Mouse (Mus musculus) MEL (cell line): ENCODE data around the gene Adap2. TPM values are rescaled to one million over a fixed set of nuclear protein-coding genes. Genes with fewer than 3 reads are reported as not detected.

Experiments
- DNase-seq: peaks from one replicate; pipeline ENCODE4 v3.0.0; 2011; ENCODE audit warnings: low read depth, low spot score
- H3K27ac ChIP-seq: 2 replicates; pipeline ENCODE4 v1.5.1; 2012; ENCODE audit warnings: low read depth, mild to moderate bottlenecking, control low read depth, low read length, moderate library complexity; ENCODE audit not compliant: control insufficient read depth
- H3K27me3 ChIP-seq, 2 experiments: fragments of 150-350 bp in 1 of 2; sonication (generic) in 1 of 2; 2 replicates each; pipeline ENCODE4 v1.6.1; 2012; ENCODE audit warnings: low read length in 2 of 2, mild to moderate bottlenecking in 2 of 2, improper control_type of control experiment in 1 of 2, moderate library complexity in 1 of 2; ENCODE audit not compliant: insufficient read depth in 2 of 2, control insufficient read depth in 1 of 2
- H3K36me3 ChIP-seq, 2 experiments: 2 replicates each; pipeline ENCODE4 v1.6.1; 2012 to 2014; ENCODE audit warnings: low read length in 2 of 2, improper control_type of control experiment in 1 of 2, inconsistent platforms in 1 of 2, mild to moderate bottlenecking in 1 of 2; ENCODE audit not compliant: insufficient read depth in 2 of 2, control insufficient read depth in 1 of 2
- H3K4me1 ChIP-seq, 2 experiments: fragments of 150-350 bp in 1 of 2; sonication (generic) in 1 of 2; 2 replicates each; pipeline ENCODE4 v1.6.1; 2012; ENCODE audit warnings: low read length in 2 of 2, improper control_type of control experiment in 1 of 2, mild to moderate bottlenecking in 1 of 2; ENCODE audit not compliant: insufficient read depth in 2 of 2, control insufficient read depth in 1 of 2
- H3K4me3 ChIP-seq, 2 experiments: fragments of 150-350 bp in 1 of 2; sonication (generic) in 1 of 2; 2 replicates each; pipeline ENCODE4 v1.5.1; 2012; ENCODE audit warnings: low read depth in 2 of 2, low read length in 2 of 2, mild to moderate bottlenecking in 2 of 2, moderate library complexity in 2 of 2, control low read depth in 1 of 2, improper control_type of control experiment in 1 of 2; ENCODE audit not compliant: control insufficient read depth in 1 of 2, insufficient read depth in 1 of 2
- H3K79me2 ChIP-seq: 2 replicates; pipeline ENCODE4 v1.6.1; 2012; ENCODE audit warnings: mild to moderate bottlenecking, low read length, moderate library complexity; ENCODE audit not compliant: control insufficient read depth, poor library complexity, insufficient read depth
- H3K9ac ChIP-seq: 2 replicates; pipeline ENCODE4 v1.6.1; 2012; ENCODE audit warnings: low read depth, mild to moderate bottlenecking, control low read depth, low read length, moderate library complexity; ENCODE audit not compliant: control insufficient read depth, poor library complexity, severe bottlenecking
- H3K9me3 ChIP-seq: fragments of 150-350 bp; sonication (generic); replicated peaks from 2 replicates; pipeline ENCODE4 v1.6.1; 2012; ENCODE audit warnings: mild to moderate bottlenecking, low read length, improper control_type of control experiment, moderate library complexity; ENCODE audit not compliant: insufficient read depth
- BHLHE40 ChIP-seq: IDR thresholded peaks from 2 replicates; pipeline ENCODE4 v1.6.1; 2012; ENCODE audit warnings: low read depth, mild to moderate bottlenecking, inconsistent platforms, low read length, improper control_type of control experiment, borderline replicate concordance
- CTCF ChIP-seq, 3 experiments: IDR thresholded peaks in 2 of 3; conservative IDR thresholded peaks in 1 of 3; 2 replicates each; pipeline ENCODE4 v1.5.1; 2011 to 2012; ENCODE audit warnings: low read length in 3 of 3, low read depth in 2 of 3, mild to moderate bottlenecking in 2 of 3, improper control_type of control experiment in 1 of 3, inconsistent platforms in 1 of 3, mixed read lengths in 1 of 3, moderate library complexity in 1 of 3; ENCODE audit not compliant: control insufficient read depth in 1 of 3, insufficient read depth in 1 of 3, poor library complexity in 1 of 3, severe bottlenecking in 1 of 3
- GATA1 ChIP-seq: IDR thresholded peaks from 2 replicates; pipeline ENCODE4 v1.6.1; 2011; ENCODE audit warnings: low read depth, low read length, improper control_type of control experiment
- MAX ChIP-seq: IDR thresholded peaks from 2 replicates; pipeline ENCODE4 v1.6.1; 2011; ENCODE audit warnings: low read length, improper control_type of control experiment
- MAZ ChIP-seq: IDR thresholded peaks from 2 replicates; pipeline ENCODE4 v1.6.1; 2012; ENCODE audit warnings: low read depth, mild to moderate bottlenecking, inconsistent platforms, low read length, improper control_type of control experiment
- MEF2A ChIP-seq: IDR thresholded peaks from 2 replicates; pipeline ENCODE4 v1.6.1; 2014; ENCODE audit warnings: low read depth, mild to moderate bottlenecking, inconsistent platforms, low read length, improper control_type of control experiment; ENCODE audit not compliant: poor library complexity, insufficient replicate concordance, severe bottlenecking; ENCODE audit errors: extremely low read depth
- MXI1 ChIP-seq: IDR thresholded peaks from 2 replicates; pipeline ENCODE4 v1.6.1; 2011; ENCODE audit warnings: mild to moderate bottlenecking, low read depth, low read length, improper control_type of control experiment
- MYC ChIP-seq: IDR thresholded peaks from 2 replicates; pipeline ENCODE4 v1.6.1; 2011; ENCODE audit warnings: low read depth, mild to moderate bottlenecking, low read length, improper control_type of control experiment, moderate library complexity
- NELFE ChIP-seq: IDR thresholded peaks from 2 replicates; pipeline ENCODE4 v1.6.1; 2011; ENCODE audit warnings: low read depth, low read length, improper control_type of control experiment
- RCOR1 ChIP-seq: IDR thresholded peaks from 2 replicates; pipeline ENCODE4 v1.6.1; 2012; ENCODE audit warnings: low read depth, mild to moderate bottlenecking, inconsistent platforms, low read length, improper control_type of control experiment
- TAL1 ChIP-seq: IDR thresholded peaks from 2 replicates; pipeline ENCODE4 v1.6.1; 2012; ENCODE audit warnings: mild to moderate bottlenecking, inconsistent platforms, low read length, moderate library complexity, mixed read lengths
- TCF12 ChIP-seq: IDR thresholded peaks from 2 replicates; pipeline ENCODE4 v1.6.1; 2014; ENCODE audit warnings: low read depth, mild to moderate bottlenecking, inconsistent platforms, low read length, improper control_type of control experiment, moderate library complexity
- UBTF ChIP-seq: IDR thresholded peaks from 2 replicates; pipeline ENCODE4 v1.6.1; 2012; ENCODE audit warnings: low read depth, mild to moderate bottlenecking, inconsistent platforms, low read length, improper control_type of control experiment, moderate library complexity, borderline replicate concordance; ENCODE audit not compliant: insufficient read depth
- ZMIZ1 ChIP-seq: IDR thresholded peaks from 2 replicates; pipeline ENCODE4 v1.6.1; 2012; ENCODE audit warnings: low read depth, mild to moderate bottlenecking, inconsistent platforms, low read length, improper control_type of control experiment, moderate library complexity
- polyA plus RNA-seq, 2 experiments: library from polyadenylated mRNA; stranded (reverse) in 1 of 2; unstranded in 1 of 2; fragments of >175 nt in 1 of 2; fragments of >200 nt in 1 of 2; gene quantifications; 2 replicates each; pipeline versions ENCODE4 v1.2.1 to v1.2.4; 2012; ENCODE audit warnings: low replicate concordance in 2 of 2, low read depth in 1 of 2; ENCODE audit not compliant: insufficient read length in 2 of 2, insufficient read depth in 1 of 2, missing spikeins in 1 of 2
- total RNA-seq: library from RNA; depleted of rRNA; stranded (reverse); fragments of 300-350 nt; gene quantifications from 2 replicates; pipeline ENCODE4 v1.2.3, GENCODE M21; 2012

Gene Adap2
- total and polyA plus RNA-seq, 3 experiments: not detected

GRCm38 (mm10) chr11:80170351-80170750 lies 16.4 kb downstream of the Adap2 start:
- Histone ChIP-seq H3K4me1 (peaks cover 0 to 8% of the 10 kb centered on the region in 2 experiments; a peak in 2 of 4 replicates), H3K79me2 (no peaks in the 10 kb centered on the region), H3K9ac (no peak overlapping the region), H3K9me3 (no peaks in the 10 kb centered on the region), H3K27ac (no peak overlapping the region), H3K36me3 (no peaks in the 10 kb centered on the region), H3K27me3 (peaks cover 0 to 3% of the 10 kb centered on the region in 2 experiments; a peak in 1 of 4 replicates), H3K4me3 (no peak overlapping the region)
- TF ChIP-seq ZMIZ1: no peak
- no peak for TF ChIP-seq TCF12
- TF ChIP-seq CTCF (IDR thresholded peaks at IDR 0.05 in 2 of 3, conservative IDR thresholded peaks at IDR 0.05 in 1 of 3; ENCODE audit: control insufficient read depth in 1 of 3, insufficient read depth in 1 of 3, low read depth in 2 of 3, low read length in 3 of 3, poor library complexity in 1 of 3, severe bottlenecking in 1 of 3): no peak
- no peak for TF ChIP-seq MAZ
- TF ChIP-seq MXI1: no peak
- TF ChIP-seq MYC: no peak
- TF ChIP-seq MAX: no peak
- TF ChIP-seq TAL1: no peak
- no peak for TF ChIP-seq RCOR1
- no peak for DNase-seq

- no peak overlapping the region for H3K27ac ChIP-seq
- TF ChIP-seq MAZ (no peak), NELFE (no peak), ZMIZ1 (no peak), UBTF (no peak), BHLHE40 (no peak), MEF2A (no peak), GATA1 (no peak)
- H3K9me3 ChIP-seq: no peaks in the 10 kb centered on the region
- H3K4me1 ChIP-seq: peaks cover 0 to 8% of the 10 kb centered on the region in 2 experiments; a peak in 2 of 4 replicates
- no peak overlapping the region for H3K4me3 ChIP-seq
- no peak for DNase-seq
- H3K27me3 ChIP-seq: no peaks in the 10 kb centered on the region
- no peaks in the 10 kb centered on the region for H3K36me3 ChIP-seq
- H3K79me2 ChIP-seq: no peaks in the 10 kb centered on the region
- no peak overlapping the region for H3K9ac ChIP-seq
Observed at GRCm38 (mm10) chr11:80171884-80172283, 18.0 kb downstream of the Adap2 start.
